Mouse (Mus musculus) spleen, embryonic (tissue): ENCODE results near the gene Stac3.

Source experiments
- CTCF ChIA-PET: fragments of 350-600 bp; sonication (Branson Sonifier 250); formaldehyde crosslinking; loops from one replicate; lab custom pipeline; 2022; lab: Charles Lee

The Stac3 gene

GRCm38 (mm10) chr10:127521611-127522080 is 20.2 kb downstream of the Stac3 start:
- CTCF ChIA-PET, result interaction anchor here (1.1 kb wide), 1 partner anchor 8 kb away, joined by 3 read pairs; no protein-coding TSS in a partner anchor

GRCm38 (mm10) chr10:127522088-127522581 is 20.6 kb downstream of the Stac3 start, which contains the start of gene Shmt2:
Gene Shmt2, minus strand, starts transcription at chr10:127522444.
- CTCF ChIA-PET, result interaction anchor here (0.7 to 1.1 kb wide), 3 partner anchors 8 to 12 kb away, joined by 3 to 6 read pairs (median 3); no protein-coding TSS in a partner anchor

- CTCF ChIA-PET, result interaction anchor here (0.7 to 1.7 kb wide), 2 partner anchors 12 to 362 kb away, joined by 6 to 9 read pairs; no protein-coding TSS in a partner anchor
Observed at GRCm38 (mm10) chr10:127524646-127525255, 23.3 kb downstream of the Stac3 start.

- CTCF ChIA-PET, result interaction anchor here (0.9 to 1.7 kb wide), 3 partner anchors 10 to 17 kb away, joined by 3 to 6 read pairs (median 3); no protein-coding TSS in a partner anchor
Observed at GRCm38 (mm10) chr10:127526048-127526447, 24.6 kb downstream of the Stac3 start.

- CTCF ChIA-PET, result interaction anchor here (0.9 to 1.3 kb wide), 3 partner anchors 10 to 17 kb away, joined by 3 read pairs; no protein-coding TSS in a partner anchor
Observed at GRCm38 (mm10) chr10:127526681-127527080, 25.2 kb downstream of the Stac3 start.

GRCm38 (mm10) chr10:127527481-127527880 is 26.0 kb downstream of the Stac3 start:
- CTCF ChIA-PET, result interaction anchor here (1.0 to 1.3 kb wide), 2 partner anchors 9 to 15 kb away, joined by 3 read pairs; no protein-coding TSS in a partner anchor

- CTCF ChIA-PET, result interaction anchor here (0.6 to 1.4 kb wide), 2 partner anchors 7 to 20 kb away, joined by 3 read pairs; no protein-coding TSS in a partner anchor
Observed at GRCm38 (mm10) chr10:127530945-127531344, 29.5 kb downstream of the Stac3 start.

GRCm38 (mm10) chr10:127531548-127531947 is 30.1 kb downstream of the Stac3 start:
- CTCF ChIA-PET, result interaction anchor here (1.1 to 1.4 kb wide), 2 partner anchors 18 to 21 kb away, joined by 3 to 7 read pairs; no protein-coding TSS in a partner anchor

GRCm38 (mm10) chr10:127534036-127534928 is 32.8 kb downstream of the Stac3 start, which contains the start of gene Nxph4:
Gene Nxph4, minus strand, starts transcription at chr10:127534559.
- CTCF ChIA-PET, result interaction anchor here (1.2 to 2.4 kb wide), 2 partner anchors 20 to 25 kb away, joined by 3 to 8 read pairs; partner anchors contain the start of gene Ndufa4l2

GRCm38 (mm10) chr10:127534929-127535384 is 33.5 kb downstream of the Stac3 start:
- CTCF ChIA-PET, result interaction anchor here (0.6 to 2.4 kb wide), 3 partner anchors 21 to 220 kb away, joined by 3 to 8 read pairs (median 3); partner anchors contain the start of gene Ndufa4l2

GRCm38 (mm10) chr10:127536586-127537314 is 35.3 kb downstream of the Stac3 start:
- CTCF ChIA-PET, result interaction anchor here (0.5 to 3.5 kb wide), 6 partner anchors 10 to 31 kb away, joined by 3 to 36 read pairs (median 6); no protein-coding TSS in a partner anchor

GRCm38 (mm10) chr10:127537854-127538583 is 36.5 kb downstream of the Stac3 start:
- CTCF ChIA-PET, result interaction anchor here (0.5 to 3.5 kb wide), 6 partner anchors 7 to 32 kb away, joined by 3 to 36 read pairs (median 4); no protein-coding TSS in a partner anchor

- CTCF ChIA-PET, result no interaction called here
Observed at GRCm38 (mm10) chr10:127541510-127541909, 40.0 kb downstream of the Stac3 start.

- CTCF ChIA-PET, result no interaction called here
Observed at GRCm38 (mm10) chr10:127542084-127542483, 40.6 kb downstream of the Stac3 start.

- CTCF ChIA-PET, result no interaction called here
Observed at GRCm38 (mm10) chr10:127542720-127543119, 41.2 kb downstream of the Stac3 start.

- CTCF ChIA-PET, result no interaction called here
Observed at GRCm38 (mm10) chr10:127543916-127544315, 42.4 kb downstream of the Stac3 start.

GRCm38 (mm10) chr10:127544375-127544774 is 42.9 kb downstream of the Stac3 start:
- CTCF ChIA-PET, result no interaction called here

GRCm38 (mm10) chr10:127546505-127546904 is 45.0 kb downstream of the Stac3 start:
- CTCF ChIA-PET, result no interaction called here

- CTCF ChIA-PET, result interaction anchor here (0.5 kb wide), 1 partner anchor 611 kb away, joined by 3 read pairs; no protein-coding TSS in a partner anchor
Observed at GRCm38 (mm10) chr10:127548236-127548635, 46.8 kb downstream of the Stac3 start.
